Mouse (Mus musculus): ENCODE measurements around the gene Tcf19. TPM values are rescaled to one million over a fixed set of nuclear protein-coding genes. Genes with fewer than 3 reads are reported as not detected.
A peak's percentile ranks its signal among the peaks of the same experiment; 100 is the strongest.

Tcf19 gene
- polyA plus RNA-seq (2016; fragmentation: Nextera tagmentation; extraction: Ambion mirVana), result 56.7 and 58.8 TPM in 2 replicates

DNA sequence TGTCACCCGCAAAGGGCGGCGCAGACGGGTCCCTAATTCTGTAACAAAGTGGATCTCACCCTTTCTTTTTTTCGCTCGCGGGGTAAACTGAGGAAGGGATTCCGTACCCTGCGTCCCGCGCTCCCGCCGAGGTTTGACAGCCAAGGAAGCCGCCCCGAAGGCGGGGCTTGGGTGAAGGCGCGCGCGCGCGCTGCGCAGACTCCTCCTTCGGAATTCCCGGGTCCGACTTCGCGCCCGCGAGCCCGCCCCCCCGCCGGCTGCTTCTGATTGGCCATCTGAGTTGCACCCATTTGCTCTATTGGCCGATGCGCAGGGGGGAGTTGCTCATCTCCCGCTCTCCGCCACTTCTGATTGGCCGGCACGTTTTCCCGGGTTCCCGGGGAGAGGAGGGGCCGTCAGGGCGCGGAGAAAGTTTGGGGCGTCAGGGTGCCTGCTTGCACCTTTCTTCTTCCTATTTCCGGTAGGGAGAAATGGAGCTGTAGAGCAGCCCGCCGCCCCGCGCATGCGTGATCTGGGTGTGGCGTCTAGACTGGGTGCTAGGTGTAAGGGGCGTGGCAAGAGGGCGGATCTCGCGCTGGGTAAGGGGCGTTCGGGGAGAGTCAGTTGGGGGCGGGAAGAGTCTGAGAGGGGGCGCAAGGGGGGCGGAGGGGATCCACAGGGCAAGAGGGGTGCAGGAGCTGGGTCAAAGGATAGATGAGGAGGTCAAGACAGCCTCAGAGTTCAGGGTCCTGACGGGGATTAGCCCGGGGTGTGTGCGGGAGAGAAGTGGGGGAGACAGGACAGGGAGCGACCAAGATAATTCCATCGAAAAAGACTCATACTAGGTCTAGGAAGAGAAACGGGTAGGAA lies at the start of gene Tcf19, which contains the start of gene Cchcr1:
Gene Tcf19 (minus strand): TSS at position 173 of the 849 bp plus-strand sequence.
Gene Cchcr1 (plus strand): TSS at position 449 of the 849 bp plus-strand sequence.
- no peaks in the 10 kb centered on the region for H3K9me3 ChIP-seq (replicated peaks)
- H3K27ac ChIP-seq (replicated peaks), result peak within 1 kb of the TSS; percentile 88
- WGBS, result 1% methylated on average over 67 of the region's 67 CpGs
- DNase-seq (ENCODE audit: low spot score), result peak; percentile 99
- peak within 1 kb of the TSS; percentile 75 for H3K4me3 ChIP-seq
- H3K27me3 ChIP-seq (ENCODE audit: low read depth, poor library complexity, severe bottlenecking), result 0 out of 2 replicates have a peak, but pooled peaks cover 8% of the 10 kb centered on the region
- peaks cover 40% of the 10 kb centered on the region for H3K36me3 ChIP-seq
- peaks cover 39% of the 10 kb centered on the region for H3K4me1 ChIP-seq

DNA sequence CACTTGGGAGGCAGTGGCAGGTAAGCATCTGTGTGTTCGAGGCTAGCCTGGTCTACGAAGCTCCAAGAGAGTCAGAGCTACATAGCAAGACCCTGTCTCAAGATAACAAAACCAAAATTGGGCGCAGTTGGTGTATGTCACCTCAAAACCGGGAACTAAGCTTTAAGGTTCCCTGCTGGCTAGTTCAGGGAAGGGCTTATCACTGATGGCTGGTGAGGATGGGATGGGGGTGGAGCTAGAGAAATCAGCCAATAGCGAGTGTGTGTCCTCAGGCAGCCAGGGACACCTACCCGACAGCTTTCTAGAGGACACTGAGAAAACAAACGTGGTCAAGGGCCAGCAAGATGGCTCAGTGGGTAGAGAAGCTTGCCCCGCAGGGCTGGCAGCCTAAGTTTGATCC lies 41.6 kb upstream of the Tcf19 start:
- no peak overlapping the region for H3K27ac ChIP-seq (replicated peaks)
- no peaks in the 10 kb centered on the region for H3K27me3 ChIP-seq (ENCODE audit: low read depth, poor library complexity, severe bottlenecking)
- H3K4me3 ChIP-seq, result no peak overlapping the region
- H3K4me1 ChIP-seq, result no peaks in the 10 kb centered on the region
- H3K36me3 ChIP-seq, result no peaks in the 10 kb centered on the region
- WGBS, result 64% methylated on average over 8 of the region's 8 CpGs
- no peak for DNase-seq (ENCODE audit: low spot score)
- H3K9me3 ChIP-seq (replicated peaks), result no peaks in the 10 kb centered on the region

DNA sequence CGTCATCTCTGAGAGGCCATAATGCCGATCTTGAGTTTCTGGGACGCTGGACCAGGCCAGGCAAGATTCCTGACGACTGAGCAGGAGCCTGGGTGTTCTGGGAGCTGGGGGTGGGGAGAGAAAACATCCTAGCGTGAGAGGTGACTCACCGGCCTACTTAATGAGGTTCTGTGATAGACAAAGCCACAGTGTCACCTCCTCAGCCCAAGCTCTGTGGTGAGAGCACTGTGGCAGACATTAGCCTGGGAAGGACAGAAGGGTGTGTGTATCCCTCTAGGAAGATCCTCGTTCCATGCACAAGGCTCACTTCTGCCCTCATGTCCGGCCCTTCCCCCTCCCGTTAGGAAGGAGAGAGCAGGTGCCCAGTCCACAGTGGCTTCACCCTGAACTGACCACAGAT lies 40.7 kb upstream of the Tcf19 start:
- Histone ChIP-seq H3K4me1 (no peaks in the 10 kb centered on the region), H3K27ac (replicated peaks) (no peak overlapping the region), H3K36me3 (no peaks in the 10 kb centered on the region), H3K9me3 (replicated peaks) (no peaks in the 10 kb centered on the region), H3K4me3 (no peak overlapping the region), H3K27me3 (ENCODE audit: low read depth, poor library complexity, severe bottlenecking) (no peaks in the 10 kb centered on the region)
- no peak for DNase-seq (ENCODE audit: low spot score)
- 87% methylated on average over 9 of the region's 9 CpGs for WGBS

DNA sequence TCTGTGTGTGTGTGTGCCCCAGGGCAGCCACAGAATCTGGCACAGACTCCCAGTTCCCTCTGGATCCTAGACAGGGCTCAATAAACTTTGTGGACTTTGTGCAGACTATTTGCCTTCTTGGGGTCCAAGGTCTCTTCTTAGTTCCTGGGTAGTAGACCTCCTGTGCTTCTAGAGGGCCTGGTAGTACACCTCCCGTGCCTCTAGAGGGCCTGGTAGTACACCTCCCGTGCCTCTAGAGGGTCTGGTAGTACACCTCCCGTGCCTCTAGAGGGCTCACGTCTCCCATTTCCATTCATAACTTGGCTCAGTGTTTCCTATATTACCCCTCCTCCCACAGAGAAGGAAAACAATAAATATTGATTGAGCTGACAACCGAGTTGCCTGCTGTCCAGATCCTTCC lies 40.2 kb upstream of the Tcf19 start:
- peak; percentile 56 for DNase-seq (ENCODE audit: low spot score)
- H3K4me1 ChIP-seq, result no peaks in the 10 kb centered on the region
- no peak overlapping the region for H3K27ac ChIP-seq (replicated peaks)
- no peaks in the 10 kb centered on the region for H3K36me3 ChIP-seq
- no peak overlapping the region for H3K4me3 ChIP-seq
- WGBS, result 39% methylated on average over 5 of the region's 5 CpGs
- H3K27me3 ChIP-seq (ENCODE audit: low read depth, poor library complexity, severe bottlenecking), result peaks cover 3% of the 10 kb centered on the region; the same call in 1 of the 2 replicates
- no peaks in the 10 kb centered on the region for H3K9me3 ChIP-seq (replicated peaks)

DNA sequence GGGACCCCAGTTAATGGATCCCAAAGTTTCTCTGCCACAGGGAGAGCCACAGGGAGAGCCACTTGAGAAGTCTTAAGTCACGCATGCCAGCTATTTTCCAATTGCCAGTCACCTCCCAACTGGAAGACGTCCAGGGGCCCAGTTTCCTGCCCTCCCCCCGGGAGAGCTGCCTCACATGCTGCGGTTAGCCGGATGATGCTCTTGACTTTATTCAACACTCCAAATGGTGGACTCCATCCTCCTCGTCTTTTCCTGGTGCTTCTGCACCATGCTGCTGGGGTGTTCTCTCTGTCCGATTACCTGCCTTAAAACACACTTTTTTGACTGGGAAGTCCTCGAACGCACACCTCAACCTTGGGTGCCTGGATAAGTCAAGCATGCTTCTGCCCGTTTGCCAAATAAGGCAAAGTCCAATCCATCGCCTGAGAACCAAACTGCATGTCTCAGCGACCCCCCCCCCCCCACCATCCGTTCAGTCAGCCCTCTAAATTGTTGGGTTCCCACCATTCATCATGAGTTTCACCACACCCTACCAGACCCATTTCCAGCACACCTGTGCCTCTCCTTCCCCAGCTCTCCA lies 39.7 kb upstream of the Tcf19 start:
- H3K4me1 ChIP-seq, result no peaks in the 10 kb centered on the region
- H3K36me3 ChIP-seq, result no peaks in the 10 kb centered on the region
- peaks cover 7% of the 10 kb centered on the region; the same call in 1 of the 2 replicates for H3K27me3 ChIP-seq (ENCODE audit: low read depth, poor library complexity, severe bottlenecking)
- WGBS, result 93% methylated on average over 12 of the region's 13 CpGs
- DNase-seq (ENCODE audit: low spot score), result no peak
- no peaks in the 10 kb centered on the region for H3K9me3 ChIP-seq (replicated peaks)
- H3K4me3 ChIP-seq, result no peak overlapping the region
- H3K27ac ChIP-seq (replicated peaks), result no peak overlapping the region

DNA sequence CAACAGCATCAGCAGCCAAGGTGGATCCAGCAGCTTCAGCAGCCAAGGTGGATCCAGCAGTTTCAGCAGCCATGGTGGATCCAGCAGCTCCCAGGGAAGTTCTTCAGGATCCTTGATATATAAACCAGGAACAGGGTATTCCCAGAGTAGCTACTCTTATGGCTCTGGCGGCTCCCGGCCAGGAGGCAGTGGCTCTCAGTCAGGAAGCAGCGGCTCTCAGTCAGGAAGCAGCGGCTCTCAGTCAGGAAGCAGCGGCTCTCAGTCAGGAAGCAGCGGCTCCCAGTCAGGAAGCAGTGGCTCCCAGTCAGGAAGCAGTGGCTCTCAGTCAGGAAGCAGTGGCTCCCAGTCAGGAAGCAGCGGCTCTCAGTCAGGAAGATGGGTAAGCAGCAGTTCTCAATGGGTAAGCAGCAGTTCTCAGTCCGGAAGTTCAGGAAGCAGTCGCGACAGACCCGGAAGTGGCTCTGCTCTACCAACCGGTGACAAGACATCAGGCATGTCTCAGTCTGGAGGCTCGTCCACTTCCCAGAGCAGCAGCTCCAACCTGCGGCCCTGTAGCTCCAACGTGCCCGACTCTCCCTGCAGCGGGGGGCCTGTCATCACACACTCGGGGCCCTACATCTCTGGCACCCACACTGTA lies 38.3 kb upstream of the Tcf19 start:
- no peak overlapping the region for H3K4me3 ChIP-seq
- WGBS, result 94% methylated on average over 18 of the region's 18 CpGs
- no peak overlapping the region for H3K27ac ChIP-seq (replicated peaks)
- no peaks in the 10 kb centered on the region for H3K9me3 ChIP-seq (replicated peaks)
- DNase-seq (ENCODE audit: low spot score), result no peak
- peaks cover 9% of the 10 kb centered on the region; the same call in 1 of the 2 replicates for H3K27me3 ChIP-seq (ENCODE audit: low read depth, poor library complexity, severe bottlenecking)
- no peaks in the 10 kb centered on the region for H3K4me1 ChIP-seq
- no peaks in the 10 kb centered on the region for H3K36me3 ChIP-seq

DNA sequence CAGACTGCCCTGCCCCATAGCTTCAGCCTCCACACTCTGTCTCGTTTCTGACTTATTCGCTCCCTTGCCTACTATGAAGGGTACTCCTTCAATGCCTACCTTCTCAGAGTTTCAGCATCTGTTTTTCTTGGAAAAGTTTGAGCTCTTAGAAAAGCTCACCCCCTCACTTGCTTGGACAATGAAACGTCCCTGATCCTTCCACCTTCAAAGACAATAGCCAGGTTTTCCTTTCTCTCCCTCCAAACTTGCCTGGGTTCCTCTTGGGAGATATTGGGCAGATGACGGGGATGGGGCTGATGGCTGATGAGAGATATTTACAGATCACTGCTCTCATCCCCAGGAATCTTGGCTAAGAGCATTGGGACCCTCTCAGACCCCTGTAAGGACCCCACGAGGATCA lies 37.7 kb upstream of the Tcf19 start:
- Histone ChIP-seq H3K4me3 (no peak overlapping the region), H3K36me3 (no peaks in the 10 kb centered on the region), H3K9me3 (replicated peaks) (no peaks in the 10 kb centered on the region), H3K27me3 (ENCODE audit: low read depth, poor library complexity, severe bottlenecking) (peaks cover 12% of the 10 kb centered on the region; the same call in 1 of the 2 replicates), H3K27ac (replicated peaks) (no peak overlapping the region), H3K4me1 (no peaks in the 10 kb centered on the region; the same call in 1 of the 2 replicates)
- 83% methylated on average over 5 of the region's 5 CpGs for WGBS
- DNase-seq (ENCODE audit: low spot score), result no peak

DNA sequence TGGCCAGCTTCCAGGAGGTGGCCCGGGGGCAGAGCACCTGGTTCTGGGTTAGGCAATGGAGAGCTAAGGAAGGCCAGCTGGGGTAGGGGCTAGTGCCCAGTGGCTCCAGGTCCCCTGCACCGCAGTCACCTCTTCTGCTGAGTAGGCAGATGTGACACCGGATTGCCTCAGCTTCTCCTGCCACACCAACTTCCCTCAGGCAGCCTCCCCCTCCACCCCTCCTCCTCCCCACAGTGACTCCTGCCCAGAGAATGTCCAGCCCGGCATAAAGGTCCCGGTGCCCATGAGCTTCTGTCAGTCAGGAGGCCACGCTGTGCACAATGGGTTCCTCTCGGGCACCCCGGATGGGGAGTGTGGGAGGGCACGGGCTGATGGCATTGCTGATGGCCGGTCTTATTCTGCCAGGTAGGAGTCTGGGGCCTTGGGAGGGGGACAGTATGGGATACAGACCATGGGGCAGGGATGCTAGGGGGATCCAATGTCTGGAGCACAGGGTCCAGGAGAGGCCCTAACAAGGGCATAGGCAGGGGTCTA lies 35.3 kb upstream of the Tcf19 start, which contains the start of gene Cdsn:
Gene Cdsn (plus strand): TSS at position 248 of the 534 bp plus-strand sequence.
- Histone ChIP-seq H3K27ac (replicated peaks) (peak within 1 kb of the TSS; percentile 1; the same call in 1 of the 2 replicates), H3K36me3 (no peaks in the 10 kb centered on the region), H3K9me3 (replicated peaks) (no peaks in the 10 kb centered on the region), H3K27me3 (ENCODE audit: low read depth, poor library complexity, severe bottlenecking) (peaks cover 12% of the 10 kb centered on the region; the same call in 1 of the 2 replicates), H3K4me1 (peaks cover 3% of the 10 kb centered on the region; the same call in 1 of the 2 replicates), H3K4me3 (no peak within 1 kb of the TSS)
- DNase-seq (ENCODE audit: low spot score), result no peak
- 85% methylated on average over 10 of the region's 10 CpGs for whole genome bisulfite sequencing

DNA sequence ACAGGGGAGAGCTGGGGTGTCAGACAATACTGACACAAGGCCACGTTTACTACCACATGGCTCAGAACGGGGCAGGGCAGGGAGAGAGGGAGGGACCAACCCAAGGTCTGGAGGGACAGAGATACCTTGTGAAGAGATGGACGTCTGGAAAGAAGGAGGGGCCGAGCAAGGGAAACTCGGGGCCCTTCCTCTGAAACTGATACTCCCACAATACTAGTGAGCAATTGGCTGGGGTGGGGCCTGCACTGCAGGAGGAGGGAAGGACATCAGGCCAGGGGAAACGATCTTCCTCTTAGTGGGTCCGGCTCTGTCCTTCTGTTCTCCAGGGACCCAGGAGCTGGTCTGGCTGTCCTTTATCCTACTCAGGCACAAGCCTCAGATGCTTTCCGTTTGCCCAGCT lies 34.2 kb upstream of the Tcf19 start:
- no peaks in the 10 kb centered on the region for H3K36me3 ChIP-seq
- DNase-seq (ENCODE audit: low spot score), result no peak
- no peak overlapping the region for H3K27ac ChIP-seq (replicated peaks)
- H3K4me1 ChIP-seq, result peaks cover 12% of the 10 kb centered on the region
- peaks cover 12% of the 10 kb centered on the region; the same call in 1 of the 2 replicates for H3K27me3 ChIP-seq (ENCODE audit: low read depth, poor library complexity, severe bottlenecking)
- no peaks in the 10 kb centered on the region for H3K9me3 ChIP-seq (replicated peaks)
- 58% methylated on average over 8 of the region's 8 CpGs for WGBS
- no peak overlapping the region for H3K4me3 ChIP-seq

DNA sequence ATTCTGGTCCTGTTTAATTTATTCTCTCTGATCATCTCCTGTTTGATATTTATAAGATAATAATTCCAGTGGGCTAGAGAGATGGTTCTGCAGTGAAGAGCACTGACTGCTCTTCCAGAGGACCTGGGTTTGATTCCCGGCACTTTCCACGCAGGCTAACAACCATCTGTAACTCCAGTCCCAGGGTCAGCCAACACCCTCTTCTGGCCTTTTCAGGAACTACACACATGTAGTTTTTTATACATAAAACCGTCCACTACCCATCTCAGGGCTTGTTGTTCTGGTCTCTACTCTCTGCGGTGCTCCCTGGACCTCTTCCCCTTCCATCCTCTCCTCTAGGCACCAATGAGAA lies 33.5 kb upstream of the Tcf19 start:
- H3K27me3 ChIP-seq (ENCODE audit: low read depth, poor library complexity, severe bottlenecking), result peaks cover 12% of the 10 kb centered on the region; the same call in 1 of the 2 replicates

DNA sequence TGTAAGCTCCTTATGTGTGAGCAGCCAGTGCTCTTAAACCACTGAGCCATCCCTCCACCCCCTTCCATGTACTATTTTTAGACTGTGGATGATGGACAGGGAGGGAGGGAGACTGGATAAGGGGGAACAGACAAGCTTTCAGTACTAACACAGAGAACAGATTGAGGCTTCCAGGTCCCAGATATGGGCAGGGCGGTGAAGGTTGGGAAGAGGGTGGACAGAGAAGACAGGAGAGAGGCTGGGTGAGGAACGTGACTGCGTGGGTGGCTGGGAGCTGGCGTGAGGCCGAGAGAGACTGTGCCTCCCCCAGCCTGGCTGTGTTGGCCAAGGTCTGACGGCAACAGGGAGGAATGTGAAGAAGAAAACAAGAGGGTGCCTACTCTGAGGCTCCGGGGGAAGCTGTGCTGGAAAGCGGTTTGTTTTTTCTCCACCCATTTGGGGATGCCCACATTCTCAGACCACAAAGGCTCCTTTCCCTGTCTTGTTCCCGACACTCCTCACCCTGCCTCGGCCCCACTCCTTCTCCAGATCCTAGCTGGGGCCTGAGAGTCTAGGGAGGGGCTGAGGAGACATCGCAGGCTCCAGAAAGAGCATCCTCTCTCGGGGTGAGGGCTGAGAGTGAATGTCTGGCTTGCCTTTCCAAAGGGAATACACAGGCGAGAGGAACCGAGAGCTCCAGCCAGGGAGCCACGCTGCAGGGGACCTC lies 33.0 kb upstream of the Tcf19 start:
- Histone ChIP-seq H3K4me3 (no peak overlapping the region), H3K27me3 (ENCODE audit: low read depth, poor library complexity, severe bottlenecking) (peaks cover 12% of the 10 kb centered on the region; the same call in 1 of the 2 replicates), H3K27ac (replicated peaks) (0 out of 2 replicates have a peak overlapping the region, but pooled peaks have one; percentile 9), H3K9me3 (replicated peaks) (no peaks in the 10 kb centered on the region), H3K4me1 (peaks cover 12% of the 10 kb centered on the region), H3K36me3 (no peaks in the 10 kb centered on the region)
- no peak for DNase-seq (ENCODE audit: low spot score)
- WGBS, result 55% methylated on average over 15 of the region's 15 CpGs

More for the DNA sequence above, 33.5 kb upstream of the Tcf19 start:
- Histone ChIP-seq H3K4me1 (peaks cover 12% of the 10 kb centered on the region), H3K4me3 (no peak overlapping the region), H3K9me3 (replicated peaks) (no peaks in the 10 kb centered on the region), H3K27ac (replicated peaks) (no peak overlapping the region), H3K36me3 (no peaks in the 10 kb centered on the region)
- DNase-seq (ENCODE audit: low spot score), result no peak
- 93% methylated on average over 4 of the region's 4 CpGs for WGBS

DNA sequence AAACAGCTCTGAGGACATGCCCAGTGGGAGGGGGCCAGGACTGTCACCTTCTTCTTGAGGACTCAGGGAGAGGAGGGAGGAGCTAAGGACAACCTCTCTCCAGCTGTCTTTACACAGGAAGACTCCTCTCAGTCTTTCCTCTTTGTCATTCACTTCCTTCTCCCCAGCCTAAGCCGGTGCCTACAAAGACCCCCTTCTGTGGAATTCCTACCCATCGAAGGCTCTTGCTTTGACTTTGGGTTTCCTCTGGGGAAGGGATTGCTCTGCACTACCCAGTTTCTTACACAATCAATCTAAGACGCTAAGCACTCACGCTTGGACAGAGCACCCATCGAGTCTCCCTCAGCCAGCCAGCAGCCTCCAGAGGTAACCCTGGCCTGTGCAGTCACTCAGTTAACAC lies 32.0 kb upstream of the Tcf19 start:
- H3K4me1 ChIP-seq, result peaks cover 19% of the 10 kb centered on the region
- H3K36me3 ChIP-seq, result no peaks in the 10 kb centered on the region
- H3K4me3 ChIP-seq, result no peak overlapping the region
- no peaks in the 10 kb centered on the region for H3K9me3 ChIP-seq (replicated peaks)
- WGBS, result 13% methylated on average over 5 of the region's 5 CpGs
- H3K27me3 ChIP-seq (ENCODE audit: low read depth, poor library complexity, severe bottlenecking), result peaks cover 12% of the 10 kb centered on the region; the same call in 1 of the 2 replicates
- no peak overlapping the region for H3K27ac ChIP-seq (replicated peaks)
- DNase-seq (ENCODE audit: low spot score), result no peak

All from midbrain, embryonic 10.5 days (tissue).